ENCODE assay signal across 17 mouse cellular contexts in the genomic region with DNA sequence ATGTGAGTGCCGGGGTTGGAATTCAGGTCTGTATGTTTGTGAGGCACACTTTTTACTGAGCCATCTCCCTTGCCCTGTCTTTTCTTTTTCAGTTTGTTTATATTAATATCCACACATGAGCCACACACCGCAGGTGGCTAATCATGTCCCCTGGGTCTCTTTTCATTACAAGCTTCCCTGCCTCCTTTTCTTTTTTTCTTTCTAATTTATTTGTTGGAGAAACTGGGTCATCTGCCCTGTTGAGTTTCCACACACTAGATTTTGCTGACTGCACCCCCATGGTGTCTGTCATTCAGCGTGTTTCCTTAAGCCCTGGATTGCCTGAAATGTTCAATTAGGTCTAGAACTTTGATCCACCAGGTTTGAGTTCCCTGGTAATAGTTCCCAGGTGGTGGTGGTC.
"Had no signal": no experiment of that assay in that cellular context is flagged by ENCODE, and none has a peak within 500 bp of the region (broad histone marks: within the 10 kb centered on the region; RNA-seq: fewer than 3 reads in every experiment).

No protein-coding gene starts in this region.

- ATAC-seq: liver, postnatal 0 days; lung, postnatal 0 days; midbrain, embryonic 13.5 days; midbrain, embryonic 16.5 days had no signal

- H3K27me3 ChIP-seq: kidney, embryonic 15.5 days; limb, embryonic 12.5 days; limb, embryonic 15.5 days; midbrain, embryonic 13.5 days had no signal

- H3K4me2 ChIP-seq: kidney, embryonic 15.5 days; limb, embryonic 12.5 days; limb, embryonic 15.5 days; liver, embryonic 11.5 days; lung, embryonic 14.5 days; midbrain, embryonic 13.5 days had no signal

- H3K4me1 ChIP-seq: midbrain, embryonic 13.5 days had no signal

- DNase-seq: kidney, adult 2 months; kidney, postnatal 10 days; kidney, postnatal 36 days; left cerebral cortex, postnatal 4 days; liver, postnatal 0 days; lung, embryonic 14.5 days; thymus, adult 18-20 months; thymus, postnatal 36 days had no signal

- H3K9ac ChIP-seq: kidney, embryonic 15.5 days; limb, embryonic 12.5 days; limb, embryonic 15.5 days; liver, embryonic 14.5 days; liver, postnatal 0 days; lung, embryonic 14.5 days; midbrain, embryonic 13.5 days had no signal

- H3K27ac ChIP-seq: kidney, embryonic 15.5 days; limb, embryonic 12.5 days; limb, embryonic 15.5 days; liver, embryonic 14.5 days; macrophage; midbrain, embryonic 13.5 days had no signal

- H3K9me3 ChIP-seq: kidney, embryonic 15.5 days; limb, embryonic 12.5 days; limb, embryonic 15.5 days; midbrain, embryonic 13.5 days had no signal

- H3K4me3 ChIP-seq: kidney, embryonic 15.5 days; limb, embryonic 12.5 days; limb, embryonic 15.5 days; midbrain, embryonic 13.5 days had no signal

- H3K36me3 ChIP-seq: kidney, embryonic 15.5 days; limb, embryonic 12.5 days; limb, embryonic 15.5 days; midbrain, embryonic 13.5 days had no signal
